Mouse (Mus musculus): ENCODE results near the gene Tnrc6b.
"Not testable (repeated sequence)": the region's sequence is repeated elsewhere in the genome, so short reads cannot be mapped to it uniquely, and the experiment has no call there.

DNA sequence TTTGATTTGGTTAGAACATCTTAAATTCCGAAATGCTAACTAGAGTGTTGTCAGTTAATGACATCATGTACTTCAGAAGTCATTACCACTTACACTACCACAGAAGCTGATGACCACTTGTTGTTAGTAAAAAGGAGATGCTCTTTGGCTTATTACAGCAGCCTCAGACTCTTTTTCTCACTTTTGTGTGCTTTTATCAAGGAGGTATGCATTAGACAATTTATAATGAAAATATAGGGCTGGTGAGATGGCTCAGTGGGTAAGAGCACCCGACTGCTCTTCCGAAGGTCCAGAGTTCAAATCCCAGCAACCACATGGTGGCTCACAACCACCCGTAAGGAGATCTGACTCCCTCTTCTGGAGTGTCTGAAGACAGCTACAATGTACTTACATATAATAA lies 24.6 kb downstream of the Tnrc6b start:
- TF ChIP-seq CTCF (IDR thresholded peaks at IDR 0.05; ENCODE audit: control insufficient read depth, insufficient read depth, insufficient read length); MYOG (IDR thresholded peaks at IDR 0.05; ENCODE audit: control insufficient read depth, extremely low read depth, insufficient read length): not testable (repeated sequence)
